In genomic region chr10:60816872-60817648, GRCm38 (mm10) we compare ENCODE assay signal across 8 mouse cellular contexts. TPM values are rescaled to one million over a fixed set of nuclear protein-coding genes. Genes with fewer than 3 reads are reported as not detected.
DNase-seq lines count a peak whose midpoint lies in the region; ATAC-seq and TF ChIP-seq lines count a peak whose summit lies in the region.

No protein-coding gene starts in this region.

- no peak overlapping the region for H3K4me3 ChIP-seq in hindbrain, embryonic 10.5 days
- H3K4me3 ChIP-seq in hindbrain, embryonic 13.5 days, result no peak overlapping the region
- H3K4me3 ChIP-seq in gastrocnemius, adult 2 months, result peak overlapping the region; percentile 39
- no peak overlapping the region for H3K4me3 ChIP-seq in stomach, embryonic 16.5 days (replicated peaks; ENCODE audit: low read length)

- no peak for TF ChIP-seq CTCF in gastrocnemius, adult 2 months (IDR thresholded peaks at IDR 0.05)

- H3K4me1 ChIP-seq in hindbrain, embryonic 10.5 days (replicated peaks), result peaks cover 84% of the 10 kb centered on the region
- H3K4me1 ChIP-seq in hindbrain, embryonic 13.5 days (replicated peaks), result peaks cover 53% of the 10 kb centered on the region
- H3K4me1 ChIP-seq in stomach, embryonic 16.5 days (ENCODE audit: control insufficient read depth, insufficient read depth, low read length), result peaks cover 58% of the 10 kb centered on the region

- no peak for ATAC-seq in hindbrain, embryonic 13.5 days (ENCODE audit: low FRiP score)
- peak; percentile 80 for ATAC-seq in inflammation-experienced regulatory T-cells, adult 6 months
- ATAC-seq in stomach, embryonic 16.5 days (ENCODE audit: insufficient read depth, low FRiP score), result peak; percentile 38; the same call in 1 of the 2 replicates

- H3K36me3 ChIP-seq in hindbrain, embryonic 10.5 days, result no peaks in the 10 kb centered on the region
- H3K36me3 ChIP-seq in hindbrain, embryonic 13.5 days, result no peaks in the 10 kb centered on the region
- no peaks in the 10 kb centered on the region for H3K36me3 ChIP-seq in stomach, embryonic 16.5 days (ENCODE audit: control insufficient read depth, insufficient read depth, low read length)

- 49% methylated on average over 14 of the region's 14 CpGs for WGBS in hindbrain, embryonic 10.5 days
- whole genome bisulfite sequencing in hindbrain, embryonic 13.5 days, result 46% methylated on average over 14 of the region's 14 CpGs
- 41% methylated on average over 14 of the region's 14 CpGs for WGBS in stomach, embryonic 16.5 days

- intact Hi-C loops in gastrocnemius, adult 2 months (cut with DNase I), result no loop called here

- no peak overlapping the region for H3K4me2 ChIP-seq in hindbrain, embryonic 13.5 days
- no peak overlapping the region for H3K4me2 ChIP-seq in stomach, embryonic 16.5 days (ENCODE audit: low read depth, low read length)

- DNase-seq in hindbrain, embryonic 10.5 days (ENCODE audit: low spot score), result no peak
- peak; percentile 96 for DNase-seq in cerebellum, adult 11-12 months
- peak; percentile 79 for DNase-seq in gastrocnemius, adult 2 months
- DNase-seq in left cerebral cortex, adult 18-20 months (ENCODE audit: low spot score in 2 of 2), result peak; percentile 46 to 53
- peak; percentile 87 to 92 for DNase-seq in lung, postnatal 4 days

- H3K27ac ChIP-seq in hindbrain, embryonic 10.5 days, result peak overlapping the region; percentile 72
- no peak overlapping the region; the same call in 1 of the 2 replicates for H3K27ac ChIP-seq in hindbrain, embryonic 13.5 days
- H3K27ac ChIP-seq in gastrocnemius, adult 2 months, result 0 out of 2 replicates have a peak overlapping the region, but pooled peaks have one; percentile 28
- no peak overlapping the region for H3K27ac ChIP-seq in stomach, embryonic 16.5 days (ENCODE audit: low read length)

- no peaks in the 10 kb centered on the region for H3K9me3 ChIP-seq in hindbrain, embryonic 10.5 days
- H3K9me3 ChIP-seq in hindbrain, embryonic 13.5 days, result no peaks in the 10 kb centered on the region
- no peaks in the 10 kb centered on the region for H3K9me3 ChIP-seq in stomach, embryonic 16.5 days (replicated peaks; ENCODE audit: control insufficient read depth, low read length)

- H3K9ac ChIP-seq in hindbrain, embryonic 13.5 days, result no peak overlapping the region; the same call in 1 of the 2 replicates
- H3K9ac ChIP-seq in stomach, embryonic 16.5 days (ENCODE audit: low read length), result no peak overlapping the region

- H3K27me3 ChIP-seq in hindbrain, embryonic 10.5 days (ENCODE audit: insufficient read depth, poor library complexity, severe bottlenecking), result peaks cover 66% of the 10 kb centered on the region
- peaks cover 44% of the 10 kb centered on the region for H3K27me3 ChIP-seq in hindbrain, embryonic 13.5 days
- H3K27me3 ChIP-seq in stomach, embryonic 16.5 days (ENCODE audit: control insufficient read depth, insufficient read depth, low read length), result no peaks in the 10 kb centered on the region

RNA-seq across cellular contexts. Expression of gene Unc5b, which starts 14.3 kb away (rescaled TPM):
- polyA plus RNA-seq in hindbrain, embryonic 10.5 days (2016; fragmentation: Nextera tagmentation; extraction: Ambion mirVana), result 2.4 and 2.6 TPM in 2 replicates
- 2.5 and 3.3 TPM in 2 replicates for polyA plus RNA-seq in hindbrain, embryonic 13.5 days (2015; fragmentation: Nextera tagmentation; extraction: Ambion mirVana)
- total RNA-seq in gastrocnemius, adult 2 months (2021), result 1 to 10 TPM; 1.4 to 2.9 TPM
- under 1 TPM in 1 of 3 experiments, not detected in 2; 0.10 TPM for polyA plus RNA-seq in inflammation-experienced regulatory T-cells, adult 6 months (2017; shearing (Covaris generic))
- total RNA-seq in left cerebral cortex, adult 18-20 months (2021), result 10 to 100 TPM in 1 of 2 experiments, 1 to 10 TPM in 1; 9.3 to 10.3 TPM
- polyA plus RNA-seq in stomach, embryonic 16.5 days (2015; fragmentation: Nextera tagmentation; extraction: Ambion mirVana), result 3.7 and 4.0 TPM in 2 replicates

Comparison
In these comparisons a context has a peak if more than half of its experiments do, and no peak if none do; other contexts are left out.
1. H3K27ac ChIP-seq: peak in hindbrain, embryonic 10.5 days (single experiment) and gastrocnemius, adult 2 months (single experiment); none in hindbrain, embryonic 13.5 days (single experiment) and stomach, embryonic 16.5 days (single experiment).